Mouse (Mus musculus): ENCODE results near the gene 4933430I17Rik. TPM values are rescaled to one million over a fixed set of nuclear protein-coding genes. Genes with fewer than 3 reads are reported as not detected.
"Not testable (repeated sequence)": the region's sequence is repeated elsewhere in the genome, so short reads cannot be mapped to it uniquely, and the experiment has no call there.

Gene 4933430I17Rik
- total and polyA plus RNA-seq, 3 experiments: 0.12 to 0.43 TPM; not detected in 1

DNA sequence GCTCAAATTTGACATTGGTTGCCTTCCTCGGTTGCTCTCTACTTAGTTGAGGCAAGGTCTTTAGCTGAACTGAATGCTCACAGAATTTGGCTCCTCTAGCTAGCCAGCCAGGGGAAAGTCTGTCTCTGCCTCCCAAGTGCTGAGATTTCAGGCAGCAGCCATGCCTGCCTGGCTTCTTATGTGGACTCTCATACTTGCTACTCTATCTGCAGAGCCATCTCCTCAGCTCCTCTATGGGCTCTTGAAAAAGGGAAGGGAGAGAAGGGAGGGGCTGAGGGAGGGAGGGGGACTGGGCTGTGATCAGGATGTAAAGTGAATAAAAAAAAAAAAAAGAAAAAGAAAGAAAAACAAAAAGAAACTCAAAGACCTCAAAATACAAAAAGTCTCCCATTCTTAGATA, 65.7 kb downstream of the 4933430I17Rik start:
- Histone ChIP-seq H3K79me2 (ENCODE audit: control insufficient read depth, insufficient read depth, low read length, poor library complexity) (no peaks in the 10 kb centered on the region), H3K9ac (ENCODE audit: control insufficient read depth, low read depth, low read length, poor library complexity, severe bottlenecking) (no peak overlapping the region), H3K27me3 (ENCODE audit: control insufficient read depth in 1 of 2, insufficient read depth in 2 of 2, low read length in 2 of 2) (peaks cover 0 to 2% of the 10 kb centered on the region in 2 experiments; a peak in 1 of 4 replicates), H3K36me3 (ENCODE audit: control insufficient read depth in 1 of 2, insufficient read depth in 2 of 2, low read length in 2 of 2) (no peaks in the 10 kb centered on the region), H3K9me3 (replicated peaks; ENCODE audit: insufficient read depth, low read length) (no peaks in the 10 kb centered on the region), H3K27ac (ENCODE audit: control insufficient read depth, low read depth, low read length) (no peak overlapping the region), H3K4me3 (ENCODE audit: control insufficient read depth in 1 of 2, insufficient read depth in 1 of 2, low read depth in 2 of 2, low read length in 2 of 2) (no peak overlapping the region), H3K4me1 (ENCODE audit: control insufficient read depth in 1 of 2, insufficient read depth in 2 of 2, low read length in 2 of 2) (no peaks in the 10 kb centered on the region)
- no peak for DNase-seq (ENCODE audit: low read depth, low spot score)
- TF ChIP-seq RCOR1 (IDR thresholded peaks at IDR 0.05; ENCODE audit: low read depth, low read length) (no peak), POLR2A (IDR thresholded peaks at IDR 0.05; ENCODE audit: control insufficient read depth in 1 of 2, insufficient read depth in 1 of 2, low read depth in 1 of 2, low read length in 2 of 2, poor library complexity in 1 of 2) (no peak), UBTF (IDR thresholded peaks at IDR 0.05; ENCODE audit: borderline replicate concordance, insufficient read depth, low read depth, low read length) (no peak), KAT2A (conservative IDR thresholded peaks at IDR 0.05; ENCODE audit: low read depth, low read length) (no peak), MYB (IDR thresholded peaks at IDR 0.05; ENCODE audit: low read depth, low read length) (no peak), ETS1 (IDR thresholded peaks at IDR 0.05; ENCODE audit: low read depth, low read length) (no peak), ZNF384 (IDR thresholded peaks at IDR 0.05; ENCODE audit: low read depth, low read length) (no peak), GABPA (IDR thresholded peaks at IDR 0.05; ENCODE audit: low read depth, low read length) (no peak), CTCF (IDR thresholded peaks at IDR 0.05 in 2 of 3, conservative IDR thresholded peaks at IDR 0.05 in 1 of 3; ENCODE audit: control insufficient read depth in 1 of 3, insufficient read depth in 1 of 3, low read depth in 2 of 3, low read length in 3 of 3, poor library complexity in 1 of 3, severe bottlenecking in 1 of 3) (no peak), USF1 (IDR thresholded peaks at IDR 0.05; ENCODE audit: low read depth, low read length) (no peak), CHD1 (IDR thresholded peaks at IDR 0.05; ENCODE audit: low read depth, low read length) (no peak), NRF1 (IDR thresholded peaks at IDR 0.05; ENCODE audit: insufficient read depth, low read depth, low read length, poor library complexity, severe bottlenecking) (no peak), ZKSCAN1 (IDR thresholded peaks at IDR 0.05; ENCODE audit: low read depth, low read length) (no peak), JUND (IDR thresholded peaks at IDR 0.05; ENCODE audit: low read depth, low read length) (no peak), SIN3A (IDR thresholded peaks at IDR 0.05; ENCODE audit: low read length) (no peak)

DNA sequence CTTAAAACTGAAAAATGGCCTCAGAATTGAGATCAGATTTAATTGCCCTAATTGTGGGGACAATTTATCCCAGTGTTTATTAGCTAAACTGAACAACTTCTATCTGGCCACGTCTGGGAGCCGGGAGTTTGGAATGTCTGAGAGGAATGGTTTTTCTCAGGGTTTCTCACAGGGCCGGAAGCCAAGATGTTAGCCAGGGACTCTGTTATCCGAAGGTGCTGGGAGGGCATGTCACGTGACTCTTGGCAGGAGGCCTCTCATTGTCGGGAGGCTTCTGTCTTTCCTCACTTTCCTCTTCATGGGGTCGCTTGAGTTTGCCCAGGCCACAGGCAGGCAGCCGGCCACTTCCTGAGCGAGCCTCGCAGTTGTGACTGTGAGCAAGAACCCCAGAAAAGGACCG, 66.2 kb downstream of the 4933430I17Rik start:
- Histone ChIP-seq H3K9ac (ENCODE audit: control insufficient read depth, low read depth, low read length, poor library complexity, severe bottlenecking) (no peak overlapping the region), H3K27ac (ENCODE audit: control insufficient read depth, low read depth, low read length) (no peak overlapping the region), H3K79me2 (ENCODE audit: control insufficient read depth, insufficient read depth, low read length, poor library complexity) (no peaks in the 10 kb centered on the region), H3K36me3 (ENCODE audit: control insufficient read depth in 1 of 2, insufficient read depth in 2 of 2, low read length in 2 of 2) (no peaks in the 10 kb centered on the region), H3K9me3 (replicated peaks; ENCODE audit: insufficient read depth, low read length) (no peaks in the 10 kb centered on the region), H3K27me3 (ENCODE audit: control insufficient read depth in 1 of 2, insufficient read depth in 2 of 2, low read length in 2 of 2) (peaks cover 0 to 2% of the 10 kb centered on the region in 2 experiments; a peak in 1 of 4 replicates), H3K4me1 (ENCODE audit: control insufficient read depth in 1 of 2, insufficient read depth in 2 of 2, low read length in 2 of 2) (no peaks in the 10 kb centered on the region), H3K4me3 (ENCODE audit: control insufficient read depth in 1 of 2, insufficient read depth in 1 of 2, low read depth in 2 of 2, low read length in 2 of 2) (no peak overlapping the region)
- no peak for TF ChIP-seq MAZ (IDR thresholded peaks at IDR 0.05; ENCODE audit: low read depth, low read length)
- TF ChIP-seq USF1 (IDR thresholded peaks at IDR 0.05; ENCODE audit: low read depth, low read length): peak; percentile 29; the same call in 1 of the 2 replicates
- no peak for DNase-seq (ENCODE audit: low read depth, low spot score)

DNA sequence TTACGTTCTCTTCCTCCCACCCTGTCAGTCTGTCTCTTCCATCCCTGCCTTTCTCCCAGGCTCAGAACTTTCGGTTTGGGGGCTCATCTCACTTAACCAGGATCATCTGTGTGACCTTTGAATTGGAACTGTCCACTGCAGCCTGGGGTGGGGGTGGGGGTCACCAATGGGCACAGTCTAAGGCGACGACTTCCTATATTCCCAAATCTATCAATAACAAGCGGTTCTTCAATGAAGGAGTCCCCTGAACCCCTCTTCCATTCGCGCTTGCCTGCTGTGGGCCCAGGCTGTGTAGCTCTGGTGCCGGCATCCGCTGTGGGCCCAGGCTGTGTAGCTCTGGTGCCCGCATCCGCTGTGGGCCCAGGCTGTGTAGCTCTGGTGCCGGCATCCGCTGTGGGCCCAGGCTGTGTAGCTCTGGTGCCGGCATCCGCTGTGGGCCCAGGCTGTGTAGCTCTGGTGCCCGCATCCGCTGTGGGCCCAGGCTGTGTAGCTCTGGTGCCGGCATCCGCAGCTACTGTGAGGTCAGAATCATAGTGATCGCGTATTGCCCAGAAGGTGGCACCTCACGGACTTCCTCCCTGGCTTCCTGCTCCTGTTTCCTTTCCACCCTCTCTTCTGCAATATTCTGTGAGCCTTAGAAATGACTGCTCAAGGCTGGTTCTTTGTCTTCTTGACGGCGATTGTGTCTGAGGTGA, 68.5 kb downstream of the 4933430I17Rik start:
- H3K9ac ChIP-seq (ENCODE audit: control insufficient read depth, low read depth, low read length, poor library complexity, severe bottlenecking); H3K79me2 ChIP-seq (ENCODE audit: control insufficient read depth, insufficient read depth, low read length, poor library complexity); H3K36me3 ChIP-seq (ENCODE audit: control insufficient read depth in 1 of 2, insufficient read depth in 2 of 2, low read length in 2 of 2); H3K9me3 ChIP-seq (replicated peaks; ENCODE audit: insufficient read depth, low read length); DNase-seq (ENCODE audit: low read depth, low spot score); H3K4me1 ChIP-seq (ENCODE audit: control insufficient read depth in 1 of 2, insufficient read depth in 2 of 2, low read length in 2 of 2); H3K4me3 ChIP-seq (ENCODE audit: control insufficient read depth in 1 of 2, insufficient read depth in 1 of 2, low read depth in 2 of 2, low read length in 2 of 2); H3K27me3 ChIP-seq (ENCODE audit: control insufficient read depth in 1 of 2, insufficient read depth in 2 of 2, low read length in 2 of 2); H3K27ac ChIP-seq (ENCODE audit: control insufficient read depth, low read depth, low read length): not testable (repeated sequence)

Measured in MEL (cell line).